In the genomic region with DNA sequence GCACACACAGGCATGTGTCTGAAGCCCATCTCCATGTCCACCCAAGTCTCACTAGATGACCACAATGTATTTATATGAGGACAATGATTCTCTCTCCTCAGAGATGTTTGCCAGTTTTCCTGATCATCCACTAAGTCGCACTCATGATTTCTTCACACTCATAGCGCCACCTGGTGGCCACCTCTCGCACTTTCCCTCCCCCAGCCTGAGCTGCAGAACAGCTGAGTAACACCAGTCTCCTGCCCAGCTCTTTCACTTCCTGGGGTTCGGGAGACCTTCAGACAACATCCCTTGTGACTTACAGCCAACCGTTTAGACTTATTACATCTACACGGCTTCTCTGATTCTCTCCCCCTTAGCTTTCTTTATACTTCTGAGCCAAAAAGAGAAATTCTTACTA, we compare ENCODE assay signal across 8 mouse cellular contexts. TPM values are rescaled to one million over a fixed set of nuclear protein-coding genes. Genes with fewer than 3 reads are reported as not detected.
DNase-seq lines count a peak whose midpoint lies in the region; ATAC-seq and TF ChIP-seq lines count a peak whose summit lies in the region.

No protein-coding gene starts in this region.

- DNase-seq in midbrain, embryonic 10.5 days (ENCODE audit: low spot score) = peak; percentile 86
- DNase-seq in gastrocnemius, postnatal 14 days = peak; percentile 76
- DNase-seq in kidney, adult 8-10 months = peak; percentile 58 to 85
- DNase-seq in limb, embryonic 14.5 days (ENCODE audit: low spot score) = peak; percentile 83
- DNase-seq in neural tube, embryonic 10.5 days (ENCODE audit: extremely low spot score, low spot score) = peak; percentile 91

- peaks cover 28% of the 10 kb centered on the region for H3K4me1 ChIP-seq in midbrain, embryonic 10.5 days
- 0 out of 2 replicates have a peak, but pooled peaks cover 2% of the 10 kb centered on the region for H3K4me1 ChIP-seq in midbrain, embryonic 16.5 days (ENCODE audit: control insufficient read depth, insufficient read depth, low read length)
- peaks cover 19% of the 10 kb centered on the region for H3K4me1 ChIP-seq in limb, embryonic 14.5 days (ENCODE audit: control insufficient read depth, insufficient read depth, low read length)
- H3K4me1 ChIP-seq in stomach, embryonic 14.5 days (ENCODE audit: control insufficient read depth, insufficient read depth, low read length) = no peaks in the 10 kb centered on the region

- no peak overlapping the region for H3K4me2 ChIP-seq in midbrain, embryonic 16.5 days (ENCODE audit: low read length)
- no peak overlapping the region for H3K4me2 ChIP-seq in limb, embryonic 14.5 days (replicated peaks; ENCODE audit: low read depth, low read length, severe bottlenecking)
- H3K4me2 ChIP-seq in stomach, embryonic 14.5 days (replicated peaks; ENCODE audit: low read depth, low read length) = no peak overlapping the region

- no peak overlapping the region for H3K9ac ChIP-seq in midbrain, embryonic 16.5 days (ENCODE audit: low read depth, low read length)
- H3K9ac ChIP-seq in limb, embryonic 14.5 days (ENCODE audit: low read depth, low read length, severe bottlenecking) = no peak overlapping the region
- no peak overlapping the region for H3K9ac ChIP-seq in stomach, embryonic 14.5 days (replicated peaks; ENCODE audit: low read depth, low read length)

- no peaks in the 10 kb centered on the region; the same call in 1 of the 2 replicates for H3K36me3 ChIP-seq in midbrain, embryonic 10.5 days
- H3K36me3 ChIP-seq in midbrain, embryonic 16.5 days (ENCODE audit: control insufficient read depth, insufficient read depth, low read length) = no peaks in the 10 kb centered on the region
- no peaks in the 10 kb centered on the region for H3K36me3 ChIP-seq in limb, embryonic 14.5 days (ENCODE audit: control insufficient read depth, insufficient read depth, low read length)
- no peaks in the 10 kb centered on the region for H3K36me3 ChIP-seq in stomach, embryonic 14.5 days (ENCODE audit: control insufficient read depth, insufficient read depth, low read length)

- no peak overlapping the region for H3K27ac ChIP-seq in midbrain, embryonic 10.5 days (replicated peaks)
- H3K27ac ChIP-seq in midbrain, embryonic 16.5 days (ENCODE audit: low read length) = no peak overlapping the region
- H3K27ac ChIP-seq in limb, embryonic 14.5 days (replicated peaks; ENCODE audit: low read depth, low read length) = no peak overlapping the region
- H3K27ac ChIP-seq in stomach, embryonic 14.5 days (ENCODE audit: low read length) = no peak overlapping the region

- intact Hi-C loops in gastrocnemius, postnatal 14 days (cut with DNase I; ENCODE audit: low total_unique reads) = loop anchor here (5.0 kb wide), 2 partner anchors 137 to 397 kb away; no protein-coding TSS in a partner anchor

- ATAC-seq in midbrain, embryonic 16.5 days = no peak
- ATAC-seq in common myeloid progenitor, adult 5-6 weeks (replicated peaks; ENCODE audit: low read depth, poor library complexity, severe bottlenecking) = peak; percentile 80
- ATAC-seq in limb, embryonic 14.5 days (ENCODE audit: low FRiP score, low read depth) = peak; percentile 20; the same call in 1 of the 2 replicates
- peak; percentile 54; the same call in 1 of the 2 replicates for ATAC-seq in stomach, embryonic 14.5 days (ENCODE audit: insufficient number of reproducible peaks, insufficient read depth, low FRiP score, low read depth)

- H3K4me3 ChIP-seq in midbrain, embryonic 10.5 days = no peak overlapping the region
- H3K4me3 ChIP-seq in midbrain, embryonic 16.5 days (ENCODE audit: low read depth, low read length) = no peak overlapping the region
- H3K4me3 ChIP-seq in limb, embryonic 14.5 days (replicated peaks; ENCODE audit: low read length) = no peak overlapping the region
- H3K4me3 ChIP-seq in stomach, embryonic 14.5 days (ENCODE audit: low read depth, low read length) = no peak overlapping the region

- 19% methylated on average over 6 of the region's 6 CpGs for WGBS in midbrain, embryonic 10.5 days
- WGBS in midbrain, embryonic 16.5 days = 15% methylated on average over 6 of the region's 6 CpGs
- WGBS in limb, embryonic 14.5 days = 8% methylated on average over 6 of the region's 6 CpGs
- 7% methylated on average over 6 of the region's 6 CpGs for WGBS in stomach, embryonic 14.5 days

- peaks cover 39% of the 10 kb centered on the region for H3K27me3 ChIP-seq in midbrain, embryonic 10.5 days (ENCODE audit: low read depth, poor library complexity, severe bottlenecking)
- H3K27me3 ChIP-seq in midbrain, embryonic 16.5 days (ENCODE audit: control insufficient read depth, insufficient read depth, low read depth, low read length) = no peaks in the 10 kb centered on the region; the same call in 1 of the 2 replicates
- H3K27me3 ChIP-seq in limb, embryonic 14.5 days (ENCODE audit: control insufficient read depth, insufficient read depth, low read length) = no peaks in the 10 kb centered on the region
- no peaks in the 10 kb centered on the region for H3K27me3 ChIP-seq in stomach, embryonic 14.5 days (ENCODE audit: control insufficient read depth, insufficient read depth, low read length)

- TF ChIP-seq POLR2A in limb, embryonic 14.5 days (IDR thresholded peaks at IDR 0.05; ENCODE audit: borderline replicate concordance, extremely low read depth, insufficient read depth, insufficient read length) = no peak

- H3K9me3 ChIP-seq in midbrain, embryonic 10.5 days (replicated peaks) = no peaks in the 10 kb centered on the region
- H3K9me3 ChIP-seq in midbrain, embryonic 16.5 days (replicated peaks; ENCODE audit: control insufficient read depth, low read length, poor library complexity, severe bottlenecking) = no peaks in the 10 kb centered on the region
- no peaks in the 10 kb centered on the region for H3K9me3 ChIP-seq in limb, embryonic 14.5 days (ENCODE audit: control insufficient read depth, low read length)
- H3K9me3 ChIP-seq in stomach, embryonic 14.5 days (ENCODE audit: control insufficient read depth, low read depth, low read length) = no peaks in the 10 kb centered on the region

RNA-seq across cellular contexts. Expression of gene Nars2, which starts 37.3 kb away (rescaled TPM):
- 24.4 and 26.1 TPM in 2 replicates for polyA plus RNA-seq in midbrain, embryonic 10.5 days (2016; fragmentation: Nextera tagmentation; extraction: Ambion mirVana)
- polyA plus RNA-seq in midbrain, embryonic 16.5 days (2015; fragmentation: Nextera tagmentation; extraction: Ambion mirVana) = 16.1 and 16.8 TPM in 2 replicates
- total RNA-seq in common myeloid progenitor, adult 5-6 weeks (2017) = 9.4 and 17.9 TPM in 2 replicates
- 1 to 10 TPM; 8.6 to 8.7 TPM for total RNA-seq in gastrocnemius, postnatal 14 days (2021)
- 7.4 and 8.5 TPM in 2 replicates for polyA plus RNA-seq in limb, embryonic 14.5 days (2012; rRNA removed)
- polyA plus RNA-seq in limb, embryonic 14.5 days (2014; fragmentation: Nextera tagmentation; extraction: Ambion mirVana) = 21.0 and 23.1 TPM in 2 replicates
- 23.5 and 25.0 TPM in 2 replicates for polyA plus RNA-seq in stomach, embryonic 14.5 days (2014; fragmentation: Nextera tagmentation; extraction: Ambion mirVana)
